In the genomic region with DNA sequence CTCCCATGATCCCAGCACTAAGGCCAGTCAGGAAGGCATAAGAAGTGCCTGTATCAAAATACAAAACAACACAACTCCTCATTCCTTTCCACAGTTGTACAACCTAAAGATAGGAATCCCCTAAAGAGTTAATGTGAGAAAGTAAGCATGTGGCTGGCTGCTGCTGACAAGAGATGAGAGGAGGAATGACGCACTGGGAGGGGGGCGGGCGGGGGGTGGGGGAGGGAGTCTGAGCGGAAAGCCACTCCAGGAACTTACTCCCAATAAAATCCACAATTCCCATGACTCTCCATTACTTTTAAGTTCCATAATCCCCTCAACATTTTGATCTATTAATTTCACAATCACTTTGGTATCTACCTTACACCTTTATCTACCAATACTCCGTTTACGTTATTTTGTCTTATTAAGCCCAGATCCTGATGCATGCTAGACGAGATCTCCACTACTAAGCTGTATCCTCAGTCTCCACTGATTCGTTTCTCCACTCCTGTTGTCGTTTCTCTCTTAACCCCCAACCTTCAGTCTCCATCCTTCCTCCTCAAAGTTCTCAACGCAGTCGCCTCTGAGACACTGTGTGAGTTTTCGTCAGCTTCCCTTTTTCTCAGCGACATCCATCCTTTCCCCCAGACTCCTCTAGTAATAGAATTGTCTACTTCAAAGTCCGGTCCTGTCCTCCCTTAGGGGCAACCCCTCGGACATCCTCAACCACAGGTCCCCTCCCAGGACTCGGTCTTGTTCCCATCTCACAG, we compare ENCODE assay signal across 8 mouse cellular contexts. TPM values are rescaled to one million over a fixed set of nuclear protein-coding genes. Genes with fewer than 3 reads are reported as not detected.
A peak's percentile ranks its signal among the peaks of the same experiment; 100 is the strongest.
DNase-seq lines count a peak whose midpoint lies in the region; ATAC-seq and TF ChIP-seq lines count a peak whose summit lies in the region.

No protein-coding gene starts in this region.

- H3K9me3 ChIP-seq in CH12.LX (replicated peaks; ENCODE audit: low read length) = no peaks in the 10 kb centered on the region
- no peaks in the 10 kb centered on the region for H3K9me3 ChIP-seq in forebrain, embryonic 11.5 days (ENCODE audit: control insufficient read depth, low read length)
- H3K9me3 ChIP-seq in liver, embryonic 13.5 days (replicated peaks) = no peaks in the 10 kb centered on the region
- H3K9me3 ChIP-seq in stomach, embryonic 15.5 days = no peaks in the 10 kb centered on the region

- no peak for TF ChIP-seq POLR2A in CH12.LX (IDR thresholded peaks at IDR 0.05; ENCODE audit: low read depth, low read length)

- H3K36me3 ChIP-seq in CH12.LX (replicated peaks in 1 of 2; ENCODE audit: control insufficient read depth in 1 of 2, insufficient read depth in 1 of 2, low read length in 1 of 2) = peaks cover 0 to 25% of the 10 kb centered on the region in 2 experiments
- H3K36me3 ChIP-seq in forebrain, embryonic 11.5 days (ENCODE audit: control insufficient read depth, insufficient read depth, low read length) = no peaks in the 10 kb centered on the region
- peaks cover 20% of the 10 kb centered on the region for H3K36me3 ChIP-seq in liver, embryonic 13.5 days
- no peaks in the 10 kb centered on the region for H3K36me3 ChIP-seq in stomach, embryonic 15.5 days

- TF ChIP-seq EP300 in CH12.LX (IDR thresholded peaks at IDR 0.05; ENCODE audit: low read length) = no peak

- under 1% methylated on average over 16 of the region's 16 CpGs for WGBS in forebrain, embryonic 11.5 days
- under 1% methylated on average over 16 of the region's 16 CpGs for WGBS in liver, embryonic 13.5 days (ENCODE audit: insufficient replicate concordance)
- WGBS in stomach, embryonic 15.5 days = 1% methylated on average over 16 of the region's 16 CpGs

- peaks cover 51% of the 10 kb centered on the region for H3K79me2 ChIP-seq in CH12.LX (replicated peaks; ENCODE audit: control insufficient read depth, extremely low read depth, insufficient read depth, poor library complexity, severe bottlenecking)

- peak overlapping the region; percentile 5; the same call in 1 of the 2 replicates for H3K27ac ChIP-seq in CH12.LX (ENCODE audit: insufficient read depth, low read depth)
- H3K27ac ChIP-seq in forebrain, embryonic 11.5 days (ENCODE audit: low read depth, low read length) = peak overlapping the region; percentile 70
- H3K27ac ChIP-seq in liver, embryonic 13.5 days = peak overlapping the region; percentile 90
- peak overlapping the region; percentile 84 for H3K27ac ChIP-seq in stomach, embryonic 15.5 days

- peak overlapping the region; percentile 94 to 97 (median 94) for H3K4me3 ChIP-seq in CH12.LX (replicated peaks in 1 of 3; ENCODE audit: low read depth in 2 of 3, low read length in 2 of 3, poor library complexity in 1 of 3)
- peak overlapping the region; percentile 98 for H3K4me3 ChIP-seq in forebrain, embryonic 11.5 days (ENCODE audit: low read depth, low read length)
- H3K4me3 ChIP-seq in liver, embryonic 13.5 days (replicated peaks) = peak overlapping the region; percentile 93
- peak overlapping the region; percentile 89 for H3K4me3 ChIP-seq in stomach, embryonic 15.5 days (replicated peaks)

- H3K9ac ChIP-seq in CH12.LX (ENCODE audit: insufficient read depth, low read depth) = peak overlapping the region; percentile 85
- peak overlapping the region; percentile 93 for H3K9ac ChIP-seq in forebrain, embryonic 11.5 days (ENCODE audit: low read length)
- H3K9ac ChIP-seq in liver, embryonic 13.5 days = peak overlapping the region; percentile 96
- peak overlapping the region; percentile 92 for H3K9ac ChIP-seq in stomach, embryonic 15.5 days

- no peak for TF ChIP-seq CTCF in CH12.LX (conservative IDR thresholded peaks at IDR 0.05 in 1 of 2, IDR thresholded peaks at IDR 0.05 in 1 of 2; ENCODE audit: low read depth in 2 of 2, low read length in 2 of 2)

- no peak for TF ChIP-seq RAD21 in CH12.LX (IDR thresholded peaks at IDR 0.05; ENCODE audit: low read depth, low read length)

- in situ Hi-C loops in CH12.LX (cut with MboI; ENCODE audit: low pct_ligation_motif_present, low pct_unique_long_range_greater_than_20kb, low sequenced_read_pairs) = no loop called here

- H3K4me2 ChIP-seq in CH12.LX (ENCODE audit: insufficient read depth, low read depth, poor library complexity, severe bottlenecking) = peak overlapping the region; percentile 100
- peak overlapping the region; percentile 58 for H3K4me2 ChIP-seq in forebrain, embryonic 11.5 days (ENCODE audit: low read depth, low read length, severe bottlenecking)
- peak overlapping the region; percentile 87 for H3K4me2 ChIP-seq in liver, embryonic 13.5 days
- H3K4me2 ChIP-seq in stomach, embryonic 15.5 days = peak overlapping the region; percentile 56

- peaks cover 3 to 21% of the 10 kb centered on the region in 2 experiments; a peak in 3 of 4 replicates for H3K4me1 ChIP-seq in CH12.LX (ENCODE audit: control insufficient read depth in 1 of 2, insufficient read depth in 2 of 2)
- H3K4me1 ChIP-seq in forebrain, embryonic 11.5 days (replicated peaks; ENCODE audit: control insufficient read depth, insufficient read depth, low read length) = peaks cover 5% of the 10 kb centered on the region
- peaks cover 64% of the 10 kb centered on the region for H3K4me1 ChIP-seq in liver, embryonic 13.5 days (replicated peaks)
- H3K4me1 ChIP-seq in stomach, embryonic 15.5 days = peaks cover 4% of the 10 kb centered on the region

- dilution Hi-C loops in CH12.LX (cut with MboI; ENCODE audit: extremely low pct_ligation_motif_present, extremely low pct_unique_long_range_greater_than_20kb, low sequenced_read_pairs) = no loop called here

- DNase-seq in frontal cortex, postnatal 10 days (ENCODE audit: low spot score in 2 of 2) = no peak
- DNase-seq in CH12.LX (ENCODE audit: extremely low read depth) = peak; percentile 18
- no peak for DNase-seq in forebrain, embryonic 11.5 days (ENCODE audit: low spot score)
- no peak for DNase-seq in liver, embryonic 13.5 days
- DNase-seq in layer of hippocampus, postnatal 36 days = no peak
- no peak for DNase-seq in embryo, embryonic 9.5 days (ENCODE audit: extremely low spot score)

- peak; percentile 39; the same call in 1 of the 2 replicates for ATAC-seq in frontal cortex, adult (ENCODE audit: low TSS enrichment)
- no peak for ATAC-seq in forebrain, embryonic 11.5 days (replicated peaks; ENCODE audit: low FRiP score)
- no peak for ATAC-seq in liver, embryonic 13.5 days (ENCODE audit: low read depth)
- ATAC-seq in stomach, embryonic 15.5 days (ENCODE audit: insufficient read depth, low FRiP score, low read depth) = no peak

- no peaks in the 10 kb centered on the region for H3K27me3 ChIP-seq in CH12.LX (replicated peaks)
- no peaks in the 10 kb centered on the region for H3K27me3 ChIP-seq in forebrain, embryonic 11.5 days (ENCODE audit: control insufficient read depth, insufficient read depth, low read length)
- H3K27me3 ChIP-seq in liver, embryonic 13.5 days = no peaks in the 10 kb centered on the region
- no peaks in the 10 kb centered on the region for H3K27me3 ChIP-seq in stomach, embryonic 15.5 days (replicated peaks)

TF ChIP-seq in CH12.LX, 34 proteins besides CTCF, POLR2A, EP300 and RAD21 (continues in another document):
- TF ChIP-seq KAT2A (IDR thresholded peaks at IDR 0.05; ENCODE audit: insufficient replicate concordance, low read length) = no peak
- TF ChIP-seq SIN3A (IDR thresholded peaks at IDR 0.05; ENCODE audit: low read length) = peak; percentile 43

RNA-seq across cellular contexts. Expression of a gene that starts 1.0 kb away (rescaled TPM):
- total RNA-seq in CH12.LX (2012; rRNA removed) = 21.5 and 22.7 TPM in 2 replicates
- total RNA-seq in CH12.LX (2014; rRNA removed) = 34.1 and 38.0 TPM in 2 replicates
- polyA plus RNA-seq in CH12.LX (2012; ENCODE audit: insufficient read length, low read depth) = 35.8 and 40.3 TPM in 2 replicates
- polyA plus RNA-seq in forebrain, embryonic 11.5 days (2014; fragmentation: Nextera tagmentation; extraction: Ambion mirVana) = 13.4 and 13.7 TPM in 2 replicates
- polyA plus RNA-seq in liver, embryonic 13.5 days (2015; fragmentation: Nextera tagmentation; extraction: Ambion mirVana) = 9.6 and 10.3 TPM in 2 replicates
- polyA plus RNA-seq in stomach, embryonic 15.5 days (2015; fragmentation: Nextera tagmentation; extraction: Ambion mirVana) = 17.0 and 17.5 TPM in 2 replicates
- total RNA-seq in layer of hippocampus, postnatal 36 days (2021) = 10 to 100 TPM; 62.3 to 64.0 TPM

RNA-seq across cellular contexts. Expression of a gene that starts 5.1 kb away (rescaled TPM):
- 33.7 and 34.1 TPM in 2 replicates for total RNA-seq in CH12.LX (2012; rRNA removed)
- 33.3 and 33.5 TPM in 2 replicates for total RNA-seq in CH12.LX (2014; rRNA removed)
- polyA plus RNA-seq in CH12.LX (2012; ENCODE audit: insufficient read length, low read depth) = 54.4 and 75.4 TPM in 2 replicates
- 249 and 274 TPM in 2 replicates for polyA plus RNA-seq in forebrain, embryonic 11.5 days (2014; fragmentation: Nextera tagmentation; extraction: Ambion mirVana)
- polyA plus RNA-seq in liver, embryonic 13.5 days (2015; fragmentation: Nextera tagmentation; extraction: Ambion mirVana) = 39.2 and 43.3 TPM in 2 replicates
- polyA plus RNA-seq in stomach, embryonic 15.5 days (2015; fragmentation: Nextera tagmentation; extraction: Ambion mirVana) = 119 and 124 TPM in 2 replicates
- total RNA-seq in layer of hippocampus, postnatal 36 days (2021) = 10 to 100 TPM; 43.9 to 46.0 TPM

RNA-seq across cellular contexts. Expression of a gene that starts 18.5 kb away (rescaled TPM):
- total RNA-seq in CH12.LX (2012; rRNA removed) (0.21 and 0.47 TPM in 2 replicates), CH12.LX (2014; rRNA removed) (not detected in 2 replicates)
- polyA plus RNA-seq in CH12.LX (2012; ENCODE audit: insufficient read length, low read depth) = 0.81 TPM in 1 of 2 replicates, not detected in the other
- 0.37 and 0.75 TPM in 2 replicates for polyA plus RNA-seq in forebrain, embryonic 11.5 days (2014; fragmentation: Nextera tagmentation; extraction: Ambion mirVana)
- polyA plus RNA-seq in liver, embryonic 13.5 days (2015; fragmentation: Nextera tagmentation; extraction: Ambion mirVana) = 0.17 and 0.67 TPM in 2 replicates
- 1.6 and 1.7 TPM in 2 replicates for polyA plus RNA-seq in stomach, embryonic 15.5 days (2015; fragmentation: Nextera tagmentation; extraction: Ambion mirVana)
- total RNA-seq in layer of hippocampus, postnatal 36 days (2021) = 1 to 10 TPM in 1 of 2 experiments, under 1 TPM in 1; 0.96 to 1.1 TPM

RNA-seq across cellular contexts. Expression of a gene that starts 28.0 kb away (rescaled TPM):
- 50.5 and 51.0 TPM in 2 replicates for total RNA-seq in CH12.LX (2012; rRNA removed)
- 53.1 and 64.5 TPM in 2 replicates for total RNA-seq in CH12.LX (2014; rRNA removed)
- 59.2 and 83.9 TPM in 2 replicates for polyA plus RNA-seq in CH12.LX (2012; ENCODE audit: insufficient read length, low read depth)
- 77.4 and 88.0 TPM in 2 replicates for polyA plus RNA-seq in forebrain, embryonic 11.5 days (2014; fragmentation: Nextera tagmentation; extraction: Ambion mirVana)
- 33.4 and 33.5 TPM in 2 replicates for polyA plus RNA-seq in liver, embryonic 13.5 days (2015; fragmentation: Nextera tagmentation; extraction: Ambion mirVana)
- 59.1 and 62.7 TPM in 2 replicates for polyA plus RNA-seq in stomach, embryonic 15.5 days (2015; fragmentation: Nextera tagmentation; extraction: Ambion mirVana)
- 10 to 100 TPM; 49.5 to 50.4 TPM for total RNA-seq in layer of hippocampus, postnatal 36 days (2021)

RNA-seq across cellular contexts. Expression of a gene that starts 28.1 kb away (rescaled TPM):
- total RNA-seq in CH12.LX (2012; rRNA removed) = 12.0 and 13.6 TPM in 2 replicates
- total RNA-seq in CH12.LX (2014; rRNA removed) = 9.6 and 11.6 TPM in 2 replicates
- 7.8 and 8.1 TPM in 2 replicates for polyA plus RNA-seq in CH12.LX (2012; ENCODE audit: insufficient read length, low read depth)
- polyA plus RNA-seq in forebrain, embryonic 11.5 days (2014; fragmentation: Nextera tagmentation; extraction: Ambion mirVana) = 11.7 and 12.4 TPM in 2 replicates
- polyA plus RNA-seq in liver, embryonic 13.5 days (2015; fragmentation: Nextera tagmentation; extraction: Ambion mirVana) = 7.3 and 7.5 TPM in 2 replicates
- polyA plus RNA-seq in stomach, embryonic 15.5 days (2015; fragmentation: Nextera tagmentation; extraction: Ambion mirVana) = 11.6 and 11.7 TPM in 2 replicates
- total RNA-seq in layer of hippocampus, postnatal 36 days (2021) = 10 to 100 TPM; 16.8 to 18.1 TPM

Comparison
In these comparisons a context has a peak if more than half of its experiments do, and no peak if none do; other contexts are left out.
1. H3K27ac ChIP-seq: peak in every context shown above with its lines; median percentile 90 in liver, embryonic 13.5 days; 84 in stomach, embryonic 15.5 days; 70 in forebrain, embryonic 11.5 days; 5 in CH12.LX.